Mouse (Mus musculus): ENCODE results near the gene Wbp1. TPM values are rescaled to one million over a fixed set of nuclear protein-coding genes. Genes with fewer than 3 reads are reported as not detected.

Gene Wbp1
- polyA plus RNA-seq (2014; fragmentation: Nextera tagmentation; extraction: Ambion mirVana), result 45.1 and 50.3 TPM in 2 replicates

DNA sequence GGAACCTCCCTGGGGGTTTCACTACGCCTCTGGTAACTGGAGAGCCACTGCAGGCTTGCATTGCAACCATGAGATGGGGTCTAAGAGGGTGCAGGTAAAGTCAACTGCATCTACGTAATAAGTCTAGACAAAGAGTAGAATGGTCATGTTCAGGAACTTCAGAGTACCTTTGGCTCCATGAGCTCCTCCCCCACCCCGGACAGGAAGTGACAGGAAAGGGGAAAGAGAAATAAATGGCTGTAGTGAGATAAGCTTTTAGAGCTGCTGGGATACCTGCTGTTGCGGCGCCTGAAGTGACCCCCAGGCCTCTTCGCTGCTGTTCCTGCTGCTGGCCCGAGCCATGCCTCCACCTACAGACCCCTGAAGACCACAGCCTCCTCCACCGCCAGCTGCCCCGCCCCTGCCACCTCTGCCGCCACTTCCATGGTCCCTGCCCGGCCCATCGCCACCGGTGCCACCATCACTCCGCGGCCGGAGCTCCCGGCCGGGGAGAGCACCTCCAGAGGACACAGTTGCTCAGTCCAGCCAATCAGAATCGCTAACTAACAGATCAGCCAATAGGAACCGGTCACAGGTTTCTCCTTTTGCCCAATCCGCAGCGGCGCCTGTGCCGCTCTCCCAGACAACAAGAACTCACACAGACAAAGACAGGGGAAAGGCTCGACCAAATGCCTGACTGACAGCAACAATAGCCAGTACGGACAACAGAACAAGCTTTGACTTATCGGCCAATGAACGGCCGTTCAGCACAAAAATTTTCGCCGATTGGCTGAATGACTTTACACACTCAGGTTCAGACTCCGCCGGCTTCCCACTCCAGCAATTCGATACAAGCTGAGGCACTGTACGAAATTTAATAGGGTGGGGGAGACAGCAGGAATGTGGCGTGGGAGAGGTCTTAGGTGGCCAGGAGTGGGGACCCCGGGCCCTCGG is at the start of gene Wbp1:
Gene Wbp1, minus strand, starts transcription at position 630 of the 933 bp plus-strand sequence.
- Histone ChIP-seq H3K27me3 (replicated peaks; ENCODE audit: control insufficient read depth, insufficient read depth, low read length) (no peaks in the 10 kb centered on the region), H3K4me2 (peak within 1 kb of the TSS; percentile 100), H3K27ac (ENCODE audit: low read depth, low read length) (peak within 1 kb of the TSS; percentile 97), H3K36me3 (ENCODE audit: control insufficient read depth, insufficient read depth, low read length) (peaks cover 21% of the 10 kb centered on the region; the same call in 1 of the 2 replicates), H3K4me1 (replicated peaks; ENCODE audit: control insufficient read depth, insufficient read depth, low read length) (peaks cover 42% of the 10 kb centered on the region), H3K9me3 (ENCODE audit: control insufficient read depth, low read length) (no peaks in the 10 kb centered on the region), H3K4me3 (ENCODE audit: low read depth, low read length) (peak within 1 kb of the TSS; percentile 85), H3K9ac (ENCODE audit: low read depth, low read length) (peak within 1 kb of the TSS; percentile 88)
- WGBS, result under 1% methylated on average over 38 of the region's 38 CpGs
- peak; percentile 91 for ATAC-seq (replicated peaks; ENCODE audit: low FRiP score)
- peak; percentile 88 for DNase-seq (ENCODE audit: low spot score)

DNA sequence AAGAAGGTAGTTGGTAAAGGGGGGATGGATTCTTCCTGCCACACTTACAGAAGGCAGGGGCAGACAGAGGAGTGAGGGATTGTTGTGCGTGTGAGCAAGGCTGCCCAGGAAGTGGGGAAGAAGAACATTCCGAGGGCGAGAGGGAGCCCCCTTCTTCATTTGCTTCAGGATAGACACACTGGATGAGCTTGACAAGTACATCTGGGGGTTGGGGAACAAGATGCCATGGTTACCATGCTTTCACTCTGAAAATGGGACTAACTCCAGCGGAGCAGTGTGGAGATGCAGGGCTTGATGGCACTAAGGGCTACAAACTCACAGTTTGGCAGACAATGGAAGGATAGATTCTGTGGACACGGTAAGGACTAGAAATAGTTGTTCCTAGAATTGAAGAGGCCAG is 49.7 kb upstream of the Wbp1 start:
- no peaks in the 10 kb centered on the region for H3K27me3 ChIP-seq (replicated peaks; ENCODE audit: control insufficient read depth, insufficient read depth, low read length)
- H3K9me3 ChIP-seq (ENCODE audit: control insufficient read depth, low read length), result no peaks in the 10 kb centered on the region
- DNase-seq (ENCODE audit: low spot score) (no peak), ATAC-seq (replicated peaks; ENCODE audit: low FRiP score) (no peak)
- H3K36me3 ChIP-seq (ENCODE audit: control insufficient read depth, insufficient read depth, low read length), result no peaks in the 10 kb centered on the region
- H3K4me3 ChIP-seq (ENCODE audit: low read depth, low read length), result no peak overlapping the region
- H3K9ac ChIP-seq (ENCODE audit: low read depth, low read length), result no peak overlapping the region
- no peak overlapping the region for H3K27ac ChIP-seq (ENCODE audit: low read depth, low read length)
- WGBS, result 82% methylated on average over 5 of the region's 5 CpGs
- no peak overlapping the region for H3K4me2 ChIP-seq
- H3K4me1 ChIP-seq (replicated peaks; ENCODE audit: control insufficient read depth, insufficient read depth, low read length), result peaks cover 11% of the 10 kb centered on the region

DNA sequence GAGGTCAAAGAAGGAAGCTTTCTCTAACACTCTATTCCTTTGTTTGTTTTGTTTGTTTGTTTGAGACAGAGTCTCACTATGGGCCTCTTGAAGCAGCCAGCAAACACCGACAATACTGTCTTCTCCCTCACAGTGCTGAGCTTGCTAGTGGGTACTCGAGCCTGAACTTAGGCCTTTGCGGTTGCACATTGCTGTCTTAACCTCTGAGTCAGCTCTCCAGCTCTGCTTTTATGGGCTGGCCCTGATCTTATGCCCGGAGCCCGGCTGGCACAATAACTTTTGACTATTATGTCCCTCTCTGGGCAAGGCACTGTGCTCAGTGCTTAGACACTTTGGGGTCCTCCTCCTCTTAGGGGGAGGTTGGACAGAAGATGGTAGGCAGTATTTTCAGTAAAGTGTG is 48.5 kb upstream of the Wbp1 start:
- Histone ChIP-seq H3K4me2 (no peak overlapping the region), H3K4me3 (ENCODE audit: low read depth, low read length) (no peak overlapping the region), H3K27ac (ENCODE audit: low read depth, low read length) (no peak overlapping the region), H3K36me3 (ENCODE audit: control insufficient read depth, insufficient read depth, low read length) (no peaks in the 10 kb centered on the region), H3K9ac (ENCODE audit: low read depth, low read length) (no peak overlapping the region), H3K27me3 (replicated peaks; ENCODE audit: control insufficient read depth, insufficient read depth, low read length) (no peaks in the 10 kb centered on the region), H3K9me3 (ENCODE audit: control insufficient read depth, low read length) (no peaks in the 10 kb centered on the region), H3K4me1 (replicated peaks; ENCODE audit: control insufficient read depth, insufficient read depth, low read length) (peaks cover 12% of the 10 kb centered on the region)
- WGBS, result 73% methylated on average over 5 of the region's 5 CpGs
- ATAC-seq (replicated peaks; ENCODE audit: low FRiP score) (no peak), DNase-seq (ENCODE audit: low spot score) (no peak)

DNA sequence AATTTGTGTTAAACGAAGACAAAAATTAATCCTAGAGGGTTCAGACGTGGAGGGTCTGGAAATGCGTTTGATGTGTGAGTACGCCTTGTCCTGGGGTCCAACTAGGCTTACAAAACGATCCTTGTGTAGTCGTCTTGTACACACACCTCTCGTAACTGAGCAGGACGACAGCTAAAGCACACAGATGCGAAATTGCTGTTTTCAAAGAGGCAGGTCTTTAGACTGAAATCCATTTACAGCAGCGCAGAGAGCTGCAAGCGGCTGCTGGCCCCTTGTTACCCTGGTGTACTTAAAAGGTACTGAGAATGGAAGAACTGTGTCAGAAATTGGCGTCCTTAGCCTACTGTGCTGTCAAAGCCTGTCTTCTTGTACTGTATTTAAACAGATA is 44.9 kb upstream of the Wbp1 start:
- Histone ChIP-seq H3K9ac (ENCODE audit: low read depth, low read length) (peak overlapping the region; percentile 74), H3K36me3 (ENCODE audit: control insufficient read depth, insufficient read depth, low read length) (no peaks in the 10 kb centered on the region), H3K4me2 (peak overlapping the region; percentile 87), H3K4me1 (replicated peaks; ENCODE audit: control insufficient read depth, insufficient read depth, low read length) (peaks cover 18% of the 10 kb centered on the region), H3K27ac (ENCODE audit: low read depth, low read length) (peak overlapping the region; percentile 28; the same call in 1 of the 2 replicates), H3K4me3 (ENCODE audit: low read depth, low read length) (peak overlapping the region; percentile 74), H3K9me3 (ENCODE audit: control insufficient read depth, low read length) (no peaks in the 10 kb centered on the region), H3K27me3 (replicated peaks; ENCODE audit: control insufficient read depth, insufficient read depth, low read length) (peaks cover 15% of the 10 kb centered on the region)
- DNase-seq (ENCODE audit: low spot score), result no peak
- ATAC-seq (replicated peaks; ENCODE audit: low FRiP score), result peak; percentile 2; the same call in 1 of the 2 replicates
- WGBS, result under 1% methylated on average over 12 of the region's 12 CpGs

DNA sequence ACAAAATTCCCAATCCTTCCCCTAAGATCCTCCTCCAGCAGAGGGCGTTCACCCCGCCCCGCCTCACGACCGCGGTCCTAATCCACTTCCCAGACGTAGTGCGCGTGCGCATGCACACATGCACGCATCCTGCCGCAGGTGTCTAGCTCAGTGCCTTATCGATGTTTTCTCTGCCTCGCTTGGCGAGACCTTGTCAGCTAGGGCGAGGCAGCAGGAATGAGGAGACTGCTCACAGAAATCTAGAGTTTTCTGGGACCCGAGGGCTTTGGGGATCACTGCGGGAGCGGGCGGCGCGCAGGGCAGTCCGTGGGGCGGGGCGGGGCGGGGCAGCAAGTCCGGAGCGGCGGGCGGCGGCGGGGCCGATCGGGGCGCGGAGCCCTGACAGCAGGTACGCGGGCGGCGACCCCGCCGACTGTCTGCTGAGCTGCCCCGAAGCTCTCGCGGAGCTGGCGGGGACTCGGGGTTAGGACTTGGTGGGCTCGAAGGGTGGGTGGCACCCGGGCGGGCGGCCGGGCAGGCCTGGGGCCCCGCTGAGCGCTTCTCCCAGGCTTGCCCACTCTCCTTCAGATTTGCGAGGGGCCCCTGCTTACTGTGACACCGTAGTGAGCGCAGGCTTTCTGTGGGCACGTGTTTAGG is 44.4 kb upstream of the Wbp1 start, which contains the start of gene Dctn1:
Gene Dctn1, plus strand, starts transcription at position 314 of the 636 bp plus-strand sequence.
- Histone ChIP-seq H3K4me2 (peak within 1 kb of the TSS; percentile 87), H3K4me3 (ENCODE audit: low read depth, low read length) (peak within 1 kb of the TSS; percentile 74), H3K4me1 (replicated peaks; ENCODE audit: control insufficient read depth, insufficient read depth, low read length) (peaks cover 18% of the 10 kb centered on the region), H3K9ac (ENCODE audit: low read depth, low read length) (peak within 1 kb of the TSS; percentile 74), H3K27ac (ENCODE audit: low read depth, low read length) (peak within 1 kb of the TSS; percentile 28), H3K36me3 (ENCODE audit: control insufficient read depth, insufficient read depth, low read length) (no peaks in the 10 kb centered on the region), H3K27me3 (replicated peaks; ENCODE audit: control insufficient read depth, insufficient read depth, low read length) (peaks cover 20% of the 10 kb centered on the region), H3K9me3 (ENCODE audit: control insufficient read depth, low read length) (no peaks in the 10 kb centered on the region)
- under 1% methylated on average over 58 of the region's 58 CpGs for WGBS
- DNase-seq (ENCODE audit: low spot score) (peak; percentile 92), ATAC-seq (replicated peaks; ENCODE audit: low FRiP score) (peak; percentile 86)

DNA sequence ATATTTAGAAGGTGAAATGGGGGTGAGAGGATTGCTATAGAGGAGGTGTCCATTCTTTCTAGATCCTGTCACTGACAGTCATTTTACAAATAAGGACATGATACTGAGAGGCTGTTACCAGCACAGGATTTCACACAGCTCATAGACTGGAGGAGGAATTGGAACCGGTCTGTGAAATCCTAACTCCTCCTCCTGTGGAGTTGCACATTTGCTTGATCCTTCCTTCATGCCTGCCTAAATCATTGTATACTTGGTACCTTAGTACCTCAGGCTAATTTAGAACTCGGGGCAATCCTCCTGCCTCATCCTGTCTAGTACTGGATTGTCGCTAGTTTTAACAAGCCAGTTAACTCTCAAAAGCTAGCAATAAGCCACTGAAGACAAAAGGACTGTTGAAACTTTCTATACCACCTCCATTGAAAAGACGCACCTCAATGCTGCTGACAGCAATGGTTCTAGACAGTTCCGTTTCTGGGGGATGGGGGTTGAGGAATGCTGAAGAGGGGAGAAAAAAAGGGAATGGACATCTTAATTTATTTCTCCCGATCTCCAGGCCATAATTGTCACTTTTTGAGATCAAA is 43.8 kb upstream of the Wbp1 start:
- H3K4me1 ChIP-seq (replicated peaks; ENCODE audit: control insufficient read depth, insufficient read depth, low read length), result peaks cover 18% of the 10 kb centered on the region
- H3K9ac ChIP-seq (ENCODE audit: low read depth, low read length), result peak overlapping the region; percentile 74
- no peaks in the 10 kb centered on the region for H3K9me3 ChIP-seq (ENCODE audit: control insufficient read depth, low read length)
- H3K4me3 ChIP-seq (ENCODE audit: low read depth, low read length), result peak overlapping the region; percentile 74
- H3K36me3 ChIP-seq (ENCODE audit: control insufficient read depth, insufficient read depth, low read length), result no peaks in the 10 kb centered on the region
- peak overlapping the region; percentile 19; the same call in 1 of the 2 replicates for H3K27ac ChIP-seq (ENCODE audit: low read depth, low read length)
- ATAC-seq (replicated peaks; ENCODE audit: low FRiP score), result peak; percentile 32
- no peak for DNase-seq (ENCODE audit: low spot score)
- WGBS, result 5% methylated on average over 6 of the region's 6 CpGs
- peaks cover 24% of the 10 kb centered on the region for H3K27me3 ChIP-seq (replicated peaks; ENCODE audit: control insufficient read depth, insufficient read depth, low read length)
- H3K4me2 ChIP-seq, result peak overlapping the region; percentile 87

DNA sequence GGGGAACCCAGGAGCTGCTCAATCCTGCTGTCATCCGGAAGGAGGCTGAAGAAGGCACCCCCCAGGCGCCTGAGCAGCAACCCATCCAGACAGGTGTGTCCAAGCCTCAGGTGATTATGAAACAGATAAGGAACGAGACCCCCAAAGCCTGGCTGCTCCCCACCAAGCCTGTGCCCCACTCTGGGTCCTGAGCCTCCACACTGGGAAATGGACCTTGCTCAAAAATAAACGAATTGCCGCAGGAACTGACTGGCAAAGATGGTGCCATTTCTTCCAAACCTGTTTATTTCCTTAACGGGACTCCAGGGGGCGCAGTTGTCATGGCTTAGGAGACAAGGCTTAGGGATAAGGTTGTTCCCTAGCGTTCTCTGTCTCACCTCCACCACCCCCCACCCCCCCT is 41.3 kb upstream of the Wbp1 start:
- peak; percentile 62 for DNase-seq (ENCODE audit: low spot score)
- Histone ChIP-seq H3K27me3 (replicated peaks; ENCODE audit: control insufficient read depth, insufficient read depth, low read length) (peaks cover 24% of the 10 kb centered on the region), H3K4me3 (ENCODE audit: low read depth, low read length) (peak overlapping the region; percentile 48), H3K9me3 (ENCODE audit: control insufficient read depth, low read length) (no peaks in the 10 kb centered on the region), H3K36me3 (ENCODE audit: control insufficient read depth, insufficient read depth, low read length) (no peaks in the 10 kb centered on the region), H3K4me1 (replicated peaks; ENCODE audit: control insufficient read depth, insufficient read depth, low read length) (peaks cover 15% of the 10 kb centered on the region), H3K27ac (ENCODE audit: low read depth, low read length) (no peak overlapping the region), H3K9ac (ENCODE audit: low read depth, low read length) (no peak overlapping the region), H3K4me2 (peak overlapping the region; percentile 77)
- ATAC-seq (replicated peaks; ENCODE audit: low FRiP score), result no peak
- WGBS, result 3% methylated on average over 8 of the region's 8 CpGs

DNA sequence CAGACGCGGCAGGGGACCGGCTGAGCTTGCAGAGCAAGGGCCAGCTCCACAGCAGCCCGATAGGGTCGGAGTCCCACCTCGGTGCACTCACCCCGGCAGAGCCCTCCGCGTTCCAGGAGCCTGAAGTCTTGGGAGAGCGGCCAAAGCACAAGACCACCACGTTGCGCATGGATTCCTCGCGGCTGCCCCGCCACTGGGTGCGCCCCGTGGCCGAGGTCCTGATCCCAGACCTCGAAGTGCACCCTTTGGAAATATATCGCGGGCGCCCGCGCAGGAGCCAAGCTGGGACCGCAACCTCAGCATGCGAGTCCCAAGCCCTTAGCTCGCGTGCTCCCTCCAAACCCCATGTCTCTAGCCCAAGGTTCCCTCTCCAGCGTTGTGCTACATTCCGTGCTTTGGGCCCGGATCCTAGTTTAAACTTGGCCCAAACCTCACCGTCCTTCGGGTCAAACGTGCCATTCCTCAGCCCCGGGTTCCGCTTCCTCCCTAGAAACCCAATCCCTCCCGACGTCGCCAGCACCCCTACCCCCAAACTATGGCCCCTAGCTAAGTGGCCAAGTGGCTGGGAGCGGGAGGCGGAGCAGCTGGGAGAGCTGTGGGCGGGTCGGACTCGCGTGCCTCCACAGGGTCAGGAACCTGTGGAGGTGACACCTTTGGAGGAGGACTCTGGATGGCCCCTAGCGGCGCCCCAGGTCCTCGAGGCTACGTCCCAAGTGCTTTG is 40.7 kb upstream of the Wbp1 start:
- Histone ChIP-seq H3K27me3 (replicated peaks; ENCODE audit: control insufficient read depth, insufficient read depth, low read length) (peaks cover 24% of the 10 kb centered on the region), H3K9me3 (ENCODE audit: control insufficient read depth, low read length) (no peaks in the 10 kb centered on the region), H3K36me3 (ENCODE audit: control insufficient read depth, insufficient read depth, low read length) (no peaks in the 10 kb centered on the region), H3K27ac (ENCODE audit: low read depth, low read length) (no peak overlapping the region), H3K4me1 (replicated peaks; ENCODE audit: control insufficient read depth, insufficient read depth, low read length) (peaks cover 14% of the 10 kb centered on the region), H3K4me3 (ENCODE audit: low read depth, low read length) (peak overlapping the region; percentile 48), H3K4me2 (peak overlapping the region; percentile 77), H3K9ac (ENCODE audit: low read depth, low read length) (no peak overlapping the region; the same call in 1 of the 2 replicates)
- WGBS, result 1% methylated on average over 49 of the region's 49 CpGs
- ATAC-seq (replicated peaks; ENCODE audit: low FRiP score) (no peak), DNase-seq (ENCODE audit: low spot score) (peak; percentile 64)
